Mouse (Mus musculus) thymus, postnatal 10 days (tissue): ENCODE results near the gene Kat2b.
"Not testable (repeated sequence)": the region's sequence is repeated elsewhere in the genome, so short reads cannot be mapped to it uniquely, and the experiment has no call there.

ENCODE experiments used
- DNase-seq, 2 experiments: peaks; one replicate each; pipeline ENCODE4 v3.0.0; 2021; ENCODE audit warnings: low spot score in 2 of 2

The Kat2b gene

DNA sequence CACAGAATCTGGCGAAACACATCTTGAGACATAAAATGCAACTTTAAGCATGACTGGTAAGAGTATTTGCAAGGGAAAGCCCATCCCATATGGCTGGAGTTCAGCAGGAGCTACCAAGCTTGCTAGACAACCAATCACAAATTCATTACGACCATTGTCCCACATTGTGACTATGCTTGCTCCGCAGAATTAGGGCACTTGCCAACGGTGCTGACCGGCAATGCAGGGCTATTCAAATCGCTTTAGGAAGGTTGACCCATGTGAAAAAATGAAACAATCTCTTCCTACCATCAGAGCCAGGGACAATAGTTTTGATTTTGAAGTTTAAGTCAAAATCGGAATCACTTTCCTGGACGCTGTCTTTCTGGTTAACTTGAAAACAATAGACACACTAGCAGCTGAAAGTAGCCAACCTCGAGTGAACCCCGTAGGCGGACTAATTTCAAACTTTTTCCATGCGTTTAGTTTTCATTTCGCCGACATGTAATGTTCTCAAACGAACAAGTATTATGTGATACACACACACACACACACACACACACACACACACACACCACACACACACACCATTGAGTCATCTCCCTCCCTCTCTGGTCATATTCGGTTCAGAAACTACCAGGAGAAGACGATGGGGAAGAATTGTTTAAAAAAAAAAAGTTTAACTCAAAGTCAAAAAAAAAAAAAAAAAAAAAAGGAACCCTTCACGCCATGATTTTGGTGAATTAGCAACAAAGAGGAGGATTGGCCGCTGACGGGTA is at the start of gene Kat2b:
TSS of gene Kat2b (plus strand) at position 701 of the 758 bp plus-strand sequence.
- DNase-seq: peak in 1 of 2 experiments; percentile 19

DNA sequence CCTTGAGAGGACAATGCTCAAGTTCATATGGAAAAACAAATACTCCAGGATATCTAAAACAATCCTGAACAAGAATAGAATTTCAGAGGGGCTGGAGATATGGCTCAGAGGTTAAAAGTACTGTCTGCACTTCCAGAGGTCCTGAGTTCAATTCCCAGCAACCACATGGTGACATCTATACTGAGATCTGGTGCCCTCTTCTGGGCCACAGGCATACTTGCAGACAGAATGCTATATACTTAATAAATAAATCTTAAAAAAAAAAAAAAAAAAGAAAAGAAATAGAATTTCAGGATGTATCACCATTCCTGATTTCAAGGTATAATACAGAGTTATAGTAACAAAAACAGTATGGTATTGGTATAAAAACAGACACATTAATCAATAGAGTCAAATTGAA is 47.3 kb upstream of the Kat2b start:
- DNase-seq: no peak

- no peak for DNase-seq
Measured at GRCm38 (mm10) chr17:53520509-53520908, 46.2 kb upstream of the Kat2b start.

GRCm38 (mm10) chr17:53528034-53528433 is 38.6 kb upstream of the Kat2b start:
- no peak for DNase-seq

GRCm38 (mm10) chr17:53531160-53531559 is 35.5 kb upstream of the Kat2b start:
- no peak for DNase-seq

DNA sequence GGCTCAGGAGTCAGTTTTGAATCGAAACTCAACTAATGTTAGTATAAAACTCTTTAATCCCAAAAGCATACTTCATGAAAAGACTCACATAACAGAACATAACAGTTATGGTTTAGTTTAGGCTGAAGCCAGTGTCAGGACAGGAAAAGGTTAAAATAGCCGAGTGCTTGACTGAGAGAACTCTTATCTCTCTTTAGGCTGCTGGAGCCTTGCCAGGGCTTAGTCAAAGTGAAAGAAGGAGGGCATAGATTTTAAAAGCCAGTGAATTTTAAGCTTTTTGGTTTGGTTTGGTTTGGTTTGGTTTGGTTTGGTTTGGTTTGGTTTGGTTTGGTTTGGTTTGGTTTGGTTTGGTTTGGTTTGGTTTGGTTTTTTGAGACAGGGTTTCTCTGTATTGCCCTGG is 34.2 kb upstream of the Kat2b start:
- no peak for DNase-seq

DNA sequence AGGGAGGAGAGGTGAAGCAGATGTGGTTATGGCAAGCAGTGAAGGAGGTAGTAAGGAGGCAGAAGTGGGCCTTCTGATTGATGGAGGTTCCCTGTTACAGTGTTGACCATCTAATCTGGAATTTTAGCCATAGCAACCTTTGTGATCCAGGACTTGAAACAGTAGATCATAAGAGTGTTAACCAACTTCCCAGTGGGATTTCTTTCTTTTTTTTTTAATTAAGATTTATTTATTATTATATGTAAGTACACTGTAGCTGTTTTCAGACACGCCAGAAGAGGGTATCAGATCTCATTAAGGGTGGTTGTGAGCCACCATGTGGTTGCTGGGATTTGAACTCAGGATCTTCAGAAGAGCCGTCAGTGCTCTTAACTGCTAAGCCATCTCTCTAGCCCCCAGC is 27.3 kb upstream of the Kat2b start, which contains the start of gene Pp2d1:
TSS of gene Pp2d1 (minus strand) at position 101 of the 400 bp plus-strand sequence.
- DNase-seq: not testable (repeated sequence)

DNA sequence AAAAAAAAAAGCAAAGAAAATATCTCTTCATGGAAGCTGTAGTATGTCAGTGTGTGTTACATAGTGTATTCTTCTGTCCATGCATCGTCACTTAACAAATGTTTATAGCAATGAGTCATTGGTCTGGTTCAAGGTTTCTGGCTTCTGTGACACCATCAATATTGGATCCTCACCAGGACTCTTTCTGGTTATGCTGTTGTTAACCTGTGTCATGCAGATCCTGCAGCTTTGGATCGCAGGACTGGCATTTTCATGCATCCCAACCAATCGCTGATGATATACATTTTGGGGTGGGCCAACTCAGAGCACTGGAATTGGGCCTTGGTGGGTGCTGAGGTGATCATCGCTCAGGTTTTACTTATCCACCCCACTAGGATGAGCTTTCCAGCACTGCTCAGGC is 24.1 kb upstream of the Kat2b start:
- no peak for DNase-seq

- DNase-seq: no peak
Measured at GRCm38 (mm10) chr17:53543591-53544324, 22.9 kb upstream of the Kat2b start.

DNA sequence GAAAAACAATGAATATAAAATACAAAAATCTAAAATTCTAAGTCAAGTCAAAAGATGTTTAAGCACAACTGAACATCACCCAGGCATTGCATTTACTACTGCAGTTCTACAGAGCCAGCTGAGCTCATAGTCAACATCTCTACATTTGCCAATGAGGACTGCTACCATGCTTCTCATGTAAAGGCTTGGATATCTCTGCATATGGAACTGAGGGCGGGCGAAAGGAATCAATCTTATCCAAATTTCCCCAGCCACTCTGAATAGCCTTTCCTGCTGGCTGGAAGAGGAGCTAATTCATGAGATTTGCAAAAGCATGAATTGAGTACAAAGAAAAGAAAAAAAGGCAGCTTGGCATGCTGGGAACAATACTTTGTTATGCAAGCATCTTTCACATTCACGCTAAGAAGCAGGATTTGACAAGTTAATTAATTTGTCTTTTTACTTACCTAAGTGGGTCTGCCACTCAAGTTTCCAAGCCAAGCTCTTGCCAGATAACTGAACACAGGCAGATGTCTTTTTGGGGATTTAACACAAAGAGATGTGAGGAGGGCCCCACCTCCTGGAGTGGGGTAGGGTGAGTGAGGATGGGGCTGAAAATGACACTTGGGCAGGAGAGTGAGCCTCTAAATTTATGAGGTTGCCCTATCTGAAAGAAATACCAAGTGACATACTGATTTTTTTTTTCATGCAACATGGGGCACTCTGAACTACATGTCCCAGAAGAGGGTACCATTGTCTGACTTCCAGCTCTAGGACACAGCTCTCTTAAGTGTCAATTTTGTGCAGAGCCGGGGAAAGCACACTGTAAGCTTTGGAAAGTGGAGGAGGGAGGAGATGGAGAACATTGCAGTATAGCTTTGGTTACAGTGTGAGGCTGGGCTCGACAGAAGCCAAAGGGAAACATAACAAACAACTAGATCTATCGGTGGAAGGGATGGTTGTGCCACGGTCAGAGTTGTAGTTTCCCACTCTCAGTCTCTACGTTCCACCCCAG is 15.1 kb upstream of the Kat2b start:
- DNase-seq: no peak

DNA sequence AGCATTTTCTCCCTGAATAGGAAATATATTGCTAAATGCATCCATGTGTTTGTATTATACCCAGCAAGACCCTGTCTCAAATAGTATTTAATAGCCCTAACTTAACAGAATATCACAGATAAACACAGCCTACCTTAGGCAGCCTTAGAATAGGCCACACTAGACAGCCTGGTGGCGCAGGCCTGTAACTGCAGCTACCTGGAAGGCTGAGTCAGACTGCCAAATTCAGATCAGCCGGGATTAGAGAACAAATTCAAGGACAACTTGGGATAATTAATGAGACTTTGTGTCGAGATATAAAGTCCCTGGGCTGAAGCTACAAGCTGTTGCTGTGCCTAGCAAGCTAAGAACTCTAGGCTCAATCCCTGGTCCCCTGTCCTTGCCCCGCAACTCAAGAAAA is 12.6 kb upstream of the Kat2b start:
- DNase-seq: no peak

DNA sequence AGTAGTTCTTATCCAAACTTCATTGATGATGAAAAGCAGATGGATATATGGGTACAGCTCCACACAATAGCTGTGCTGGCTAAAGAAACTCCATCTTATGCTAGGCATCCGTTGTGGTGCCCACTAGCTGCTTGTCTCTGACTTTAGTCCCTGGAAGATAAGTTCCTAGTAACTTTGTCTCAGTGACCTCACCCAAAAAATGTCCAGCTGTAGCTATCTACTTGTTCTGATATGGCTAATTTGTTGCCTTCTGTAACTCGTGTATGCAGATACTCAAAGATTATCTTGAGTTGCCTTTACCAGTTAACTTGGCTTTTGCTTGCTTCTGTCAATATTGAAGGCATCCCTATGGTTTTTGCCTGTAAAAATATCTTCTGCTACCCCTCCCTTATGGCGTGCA is 11.8 kb upstream of the Kat2b start:
- DNase-seq: no peak

GRCm38 (mm10) chr17:53557443-53557842 is 9.2 kb upstream of the Kat2b start:
- no peak for DNase-seq

DNA sequence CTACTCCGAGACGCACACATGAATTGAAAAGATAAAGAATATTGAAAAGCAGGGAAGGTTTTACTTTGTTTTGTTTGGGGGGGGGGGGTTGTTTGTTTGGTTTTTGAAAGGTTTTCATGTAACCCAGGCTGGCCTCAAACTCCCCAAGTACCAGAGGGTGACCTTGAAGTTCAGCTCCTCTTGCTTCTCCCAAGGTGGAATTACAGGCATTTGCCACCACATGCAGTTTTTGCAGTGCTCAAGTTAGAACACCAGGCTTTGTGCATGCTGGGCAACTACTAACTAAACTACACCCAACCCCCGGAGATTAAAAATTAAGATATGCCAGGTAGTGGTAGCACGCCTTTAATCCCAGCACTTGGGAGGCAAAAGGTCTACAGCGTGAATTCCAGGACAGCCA is 7.0 kb upstream of the Kat2b start:
- no peak for DNase-seq

DNA sequence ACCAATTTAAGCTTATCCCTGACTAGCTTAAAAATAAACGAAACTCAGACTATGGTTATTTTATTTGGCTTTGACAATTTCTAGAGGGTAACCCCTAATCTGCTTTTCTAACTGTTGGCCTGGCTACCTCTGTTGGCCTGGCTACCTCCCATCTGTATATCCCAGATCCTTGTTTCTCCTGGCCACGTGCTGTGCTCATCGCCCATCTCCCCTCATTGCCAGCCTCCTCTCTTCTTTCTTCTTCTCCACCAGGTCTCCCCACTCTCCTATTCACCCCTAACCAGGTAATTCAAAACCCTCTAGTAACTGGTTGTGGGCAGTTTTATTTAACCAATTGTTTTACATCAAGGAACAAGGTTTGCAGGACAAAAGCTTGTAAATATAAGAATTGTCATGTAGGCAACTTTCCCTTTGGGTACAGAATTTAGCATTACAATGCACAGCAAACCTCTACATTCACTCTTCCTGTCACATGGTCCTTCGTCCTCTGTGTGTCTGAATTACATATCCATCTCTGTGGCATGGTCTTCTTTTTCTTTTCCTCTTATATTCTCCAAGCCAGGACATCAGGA is 5.1 kb upstream of the Kat2b start:
- no peak for DNase-seq

DNA sequence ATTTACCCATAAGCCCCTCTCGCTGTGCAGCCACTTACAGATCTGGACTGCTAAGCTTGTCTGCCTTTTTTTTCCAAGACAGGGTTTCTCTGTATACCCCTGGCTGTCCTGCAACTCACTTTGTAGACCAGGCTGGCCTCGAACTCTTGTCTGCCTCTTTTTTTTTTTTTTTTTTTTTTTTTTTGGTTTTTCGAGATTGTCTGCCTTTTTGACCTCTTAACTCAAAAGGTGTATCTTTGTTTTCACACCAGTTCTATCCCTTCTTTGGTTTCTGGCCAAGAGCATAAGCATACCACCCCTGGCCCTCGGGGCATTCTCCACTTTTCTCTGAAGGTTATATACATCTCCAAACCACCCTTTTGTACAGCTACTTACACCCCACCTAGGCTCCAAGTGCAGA is 1.8 kb upstream of the Kat2b start:
- DNase-seq: no peak

GRCm38 (mm10) chr17:53566919-53567345 is 271 bp downstream of the Kat2b start:
- DNase-seq: peak; percentile 65 to 66

DNA sequence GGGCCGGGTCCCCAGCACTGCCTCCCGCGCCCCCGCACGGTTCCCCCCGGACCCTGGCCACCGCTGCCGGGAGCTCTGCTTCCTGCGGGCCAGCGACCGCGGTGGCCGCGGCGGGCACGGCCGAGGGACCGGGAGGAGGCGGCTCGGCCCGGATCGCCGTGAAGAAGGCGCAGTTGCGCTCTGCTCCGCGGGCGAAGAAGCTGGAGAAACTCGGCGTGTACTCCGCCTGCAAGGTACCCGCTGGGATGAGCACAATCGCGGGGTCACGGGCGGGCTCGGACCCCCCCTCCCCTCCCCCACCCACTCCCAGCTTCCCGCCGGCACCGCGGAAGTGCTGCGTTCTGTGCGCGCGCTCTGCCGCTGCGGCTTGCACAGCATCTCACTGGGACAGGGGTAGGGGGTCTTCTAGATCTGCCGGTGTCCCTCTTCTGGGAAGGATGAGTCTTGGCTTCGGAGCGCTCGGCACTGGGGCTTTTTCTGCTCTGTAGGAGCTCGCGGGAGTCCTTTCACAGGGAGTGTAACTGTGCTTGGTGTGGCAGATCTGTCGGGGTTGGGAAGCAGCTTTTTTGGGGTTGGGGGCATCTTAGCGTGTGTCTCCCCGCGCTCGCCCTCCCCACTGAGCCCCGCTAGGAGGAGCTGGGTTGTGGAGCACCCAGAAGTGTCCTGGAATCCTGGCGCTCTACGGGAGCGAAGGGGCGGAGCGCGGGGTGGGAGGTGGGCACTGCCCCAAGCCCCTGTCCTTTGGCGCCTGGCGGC is 863 bp downstream of the Kat2b start:
- peak; percentile 61 for DNase-seq

GRCm38 (mm10) chr17:53568118-53568517 is 1.5 kb downstream of the Kat2b start:
- peak; percentile 89 to 90 for DNase-seq

GRCm38 (mm10) chr17:53568734-53569386 is 2.2 kb downstream of the Kat2b start:
- no peak for DNase-seq
